Mouse (Mus musculus): ENCODE results near the gene Rgmb. TPM values are rescaled to one million over a fixed set of nuclear protein-coding genes. Genes with fewer than 3 reads are reported as not detected.

The Rgmb gene
- polyA plus RNA-seq, 1 experiment: not detected

- TF ChIP-seq TAL1 (IDR thresholded peaks at IDR 0.05; ENCODE audit: low read length) (no peak), GATA1 (IDR thresholded peaks at IDR 0.05; ENCODE audit: low read length) (no peak)
- H3K36me3 ChIP-seq (ENCODE audit: control insufficient read depth): no peaks in the 10 kb centered on the region
- H3K27me3 ChIP-seq (ENCODE audit: control insufficient read depth): no peaks in the 10 kb centered on the region
- no peaks in the 10 kb centered on the region for H3K4me1 ChIP-seq (ENCODE audit: control insufficient read depth)
- no peaks in the 10 kb centered on the region for H3K9me3 ChIP-seq (ENCODE audit: control insufficient read depth, low read length)
- no peak overlapping the region for H3K4me3 ChIP-seq (replicated peaks)
These were observed 26.6 kb downstream of the Rgmb start for GRCm38 (mm10) chr17:15804008-15804812.

DNA sequence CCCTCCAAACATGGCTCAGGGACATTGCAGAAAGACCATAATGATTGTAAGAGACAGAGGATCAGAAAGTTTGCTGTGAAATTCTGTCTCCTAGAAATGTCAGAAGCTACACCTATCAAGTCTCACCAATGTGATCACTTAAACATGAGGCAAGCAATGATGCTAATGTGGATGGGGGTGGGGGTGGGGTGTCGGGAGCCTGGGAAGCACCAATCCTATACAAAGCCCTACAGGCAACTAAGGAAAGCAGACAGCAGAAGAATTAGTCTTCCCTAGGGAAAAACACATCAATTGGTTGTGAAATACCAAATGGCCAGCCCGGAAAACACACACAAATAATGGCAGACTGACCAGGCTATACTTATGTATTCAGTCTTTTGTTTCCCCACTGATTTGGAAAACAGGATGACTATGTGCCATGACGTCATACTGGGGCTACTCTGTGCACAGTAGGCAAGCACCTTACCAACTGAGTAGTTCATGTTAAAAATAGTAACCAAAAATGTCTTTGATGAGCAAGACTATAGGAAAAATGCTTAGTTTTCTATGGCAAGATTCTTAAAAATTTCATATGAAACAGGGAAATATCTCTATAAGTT, 31.5 kb downstream of the Rgmb start:
- TF ChIP-seq GATA1 (IDR thresholded peaks at IDR 0.05; ENCODE audit: low read length) (no peak), TAL1 (IDR thresholded peaks at IDR 0.05; ENCODE audit: low read length) (no peak)
- Histone ChIP-seq H3K9me3 (ENCODE audit: control insufficient read depth, low read length) (no peaks in the 10 kb centered on the region), H3K27me3 (ENCODE audit: control insufficient read depth) (no peaks in the 10 kb centered on the region), H3K4me3 (replicated peaks) (no peak overlapping the region), H3K36me3 (ENCODE audit: control insufficient read depth) (no peaks in the 10 kb centered on the region), H3K4me1 (ENCODE audit: control insufficient read depth) (no peaks in the 10 kb centered on the region)

DNA sequence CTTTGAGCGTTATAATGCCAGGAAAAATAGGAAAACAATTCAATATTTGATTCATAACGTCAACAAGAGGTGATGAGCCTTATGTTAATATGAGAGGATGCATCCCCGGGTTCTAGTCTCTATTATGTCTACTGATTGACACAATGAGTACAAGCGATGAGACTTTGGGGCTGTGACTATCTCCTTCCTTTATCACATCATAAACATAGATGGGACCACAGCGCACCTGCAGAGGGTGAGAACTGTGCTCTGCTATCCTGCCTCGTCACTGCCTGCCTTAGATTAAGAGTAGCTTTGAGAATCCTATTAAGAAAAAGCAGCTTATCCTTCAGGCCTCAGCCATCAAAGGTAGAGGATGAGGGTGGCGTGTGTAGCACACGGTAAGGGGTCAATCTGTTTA, 40.1 kb downstream of the Rgmb start:
- H3K9me3 ChIP-seq (ENCODE audit: control insufficient read depth, low read length): no peaks in the 10 kb centered on the region
- no peaks in the 10 kb centered on the region for H3K36me3 ChIP-seq (ENCODE audit: control insufficient read depth)
- TF ChIP-seq TAL1 (IDR thresholded peaks at IDR 0.05; ENCODE audit: low read length) (no peak), GATA1 (IDR thresholded peaks at IDR 0.05; ENCODE audit: low read length) (no peak)
- H3K4me3 ChIP-seq (replicated peaks): no peak overlapping the region
- no peaks in the 10 kb centered on the region for H3K4me1 ChIP-seq (ENCODE audit: control insufficient read depth)
- H3K27me3 ChIP-seq (ENCODE audit: control insufficient read depth): no peaks in the 10 kb centered on the region

- Histone ChIP-seq H3K27me3 (ENCODE audit: control insufficient read depth) (no peaks in the 10 kb centered on the region), H3K36me3 (ENCODE audit: control insufficient read depth) (no peaks in the 10 kb centered on the region), H3K4me1 (ENCODE audit: control insufficient read depth) (no peaks in the 10 kb centered on the region), H3K9me3 (ENCODE audit: control insufficient read depth, low read length) (no peaks in the 10 kb centered on the region), H3K4me3 (replicated peaks) (no peak overlapping the region)
- TF ChIP-seq GATA1 (IDR thresholded peaks at IDR 0.05; ENCODE audit: low read length) (no peak), TAL1 (IDR thresholded peaks at IDR 0.05; ENCODE audit: low read length) (no peak)
These were observed 43.8 kb downstream of the Rgmb start for GRCm38 (mm10) chr17:15787036-15787435.

DNA sequence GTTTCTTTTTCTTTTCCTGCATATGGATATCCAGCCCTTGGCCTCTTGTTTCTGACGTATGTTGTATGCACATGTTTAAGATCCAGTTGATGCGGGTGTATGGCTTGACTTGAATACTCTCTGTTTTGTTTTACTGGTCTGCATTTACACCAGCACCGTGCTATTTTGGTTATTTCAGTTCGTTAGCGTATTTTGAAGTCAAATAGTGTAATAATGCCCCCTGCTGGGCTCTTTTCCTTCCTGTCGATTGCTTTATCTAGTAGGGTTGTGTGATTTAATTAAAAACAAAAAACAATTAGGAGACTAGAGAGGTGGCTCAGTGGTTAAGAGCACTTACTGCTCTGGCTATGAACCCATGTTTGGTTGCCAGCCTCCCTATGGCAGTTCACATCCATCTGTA, 52.9 kb downstream of the Rgmb start:
- TF ChIP-seq TAL1 (IDR thresholded peaks at IDR 0.05; ENCODE audit: low read length) (no peak), GATA1 (IDR thresholded peaks at IDR 0.05; ENCODE audit: low read length) (no peak)
- H3K9me3 ChIP-seq (ENCODE audit: control insufficient read depth, low read length): no peaks in the 10 kb centered on the region
- no peaks in the 10 kb centered on the region for H3K4me1 ChIP-seq (ENCODE audit: control insufficient read depth)
- peaks cover under 1% of the 10 kb centered on the region; the same call in 1 of the 2 replicates for H3K36me3 ChIP-seq (ENCODE audit: control insufficient read depth)
- H3K27me3 ChIP-seq (ENCODE audit: control insufficient read depth): no peaks in the 10 kb centered on the region
- no peak overlapping the region for H3K4me3 ChIP-seq (replicated peaks)

DNA sequence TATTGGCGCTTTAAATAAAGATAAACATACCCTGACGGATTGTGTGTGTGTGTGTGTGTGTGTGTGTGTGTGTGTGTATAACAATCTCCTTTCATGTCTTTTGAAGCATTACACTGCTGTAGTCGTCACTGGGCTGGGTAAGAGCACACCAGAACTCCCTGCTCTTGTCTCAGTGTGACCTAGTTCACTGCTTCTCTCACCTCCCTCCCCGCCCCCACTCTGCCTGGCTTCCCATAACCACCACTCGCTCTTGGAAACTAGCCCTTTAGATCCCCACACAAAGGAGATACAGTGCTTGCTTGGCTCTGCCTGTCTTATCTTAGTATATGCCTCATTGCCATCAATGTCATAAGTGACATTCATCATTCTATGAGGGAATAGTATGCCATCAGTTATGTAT, 54.5 kb downstream of the Rgmb start:
- TF ChIP-seq TAL1 (IDR thresholded peaks at IDR 0.05; ENCODE audit: low read length) (no peak), GATA1 (IDR thresholded peaks at IDR 0.05; ENCODE audit: low read length) (no peak)
- Histone ChIP-seq H3K4me1 (ENCODE audit: control insufficient read depth) (no peaks in the 10 kb centered on the region), H3K9me3 (ENCODE audit: control insufficient read depth, low read length) (no peaks in the 10 kb centered on the region)

DNA sequence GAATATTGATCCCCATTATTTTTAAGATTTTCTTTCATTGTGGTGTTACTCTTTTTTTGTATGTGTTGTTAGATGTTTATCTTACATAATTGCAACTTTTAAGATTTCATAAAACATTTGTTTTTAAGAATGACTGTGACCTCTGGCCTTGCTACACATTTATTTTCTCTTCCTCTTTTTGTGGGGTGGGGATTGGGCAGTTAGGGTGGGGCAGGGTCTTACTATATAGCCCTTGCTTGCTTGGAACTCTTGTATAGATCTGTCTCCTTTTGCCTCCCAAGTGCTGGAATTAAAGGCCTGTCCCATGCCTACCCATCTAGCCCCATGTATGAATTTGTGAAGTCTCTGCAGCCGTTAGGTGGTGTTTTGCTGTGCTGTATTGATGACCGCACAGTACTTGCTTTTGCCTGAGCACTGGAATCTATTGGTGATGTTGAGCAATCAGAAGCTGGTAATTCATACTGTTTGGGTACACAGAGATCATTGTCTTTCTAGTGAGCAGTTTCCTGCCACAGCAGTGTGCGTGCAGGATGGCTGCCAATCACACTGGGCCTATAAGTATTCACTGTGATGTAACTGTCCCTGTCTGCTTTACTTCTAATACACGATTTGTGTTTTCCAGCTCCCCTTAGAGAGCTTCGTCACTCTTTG, 56.1 kb downstream of the Rgmb start:
- no peak for TF ChIP-seq TAL1 (IDR thresholded peaks at IDR 0.05; ENCODE audit: low read length)
- no peak for TF ChIP-seq GATA1 (IDR thresholded peaks at IDR 0.05; ENCODE audit: low read length)
- peaks cover 29% of the 10 kb centered on the region for H3K36me3 ChIP-seq (ENCODE audit: control insufficient read depth)
- no peaks in the 10 kb centered on the region for H3K9me3 ChIP-seq (ENCODE audit: control insufficient read depth, low read length)
- H3K4me3 ChIP-seq (replicated peaks): no peak overlapping the region
- no peaks in the 10 kb centered on the region for H3K27me3 ChIP-seq (ENCODE audit: control insufficient read depth)
- H3K4me1 ChIP-seq (ENCODE audit: control insufficient read depth): no peaks in the 10 kb centered on the region

More for the DNA sequence above, 54.5 kb downstream of the Rgmb start:
- Histone ChIP-seq H3K27me3 (ENCODE audit: control insufficient read depth) (no peaks in the 10 kb centered on the region), H3K4me3 (replicated peaks) (no peak overlapping the region), H3K36me3 (ENCODE audit: control insufficient read depth) (peaks cover 13% of the 10 kb centered on the region)

- Histone ChIP-seq H3K27me3 (ENCODE audit: control insufficient read depth) (no peaks in the 10 kb centered on the region), H3K36me3 (ENCODE audit: control insufficient read depth) (peaks cover 37% of the 10 kb centered on the region), H3K4me1 (ENCODE audit: control insufficient read depth) (no peaks in the 10 kb centered on the region), H3K4me3 (replicated peaks) (no peak overlapping the region), H3K9me3 (ENCODE audit: control insufficient read depth, low read length) (no peaks in the 10 kb centered on the region)
- TF ChIP-seq GATA1 (IDR thresholded peaks at IDR 0.05; ENCODE audit: low read length) (no peak), TAL1 (IDR thresholded peaks at IDR 0.05; ENCODE audit: low read length) (no peak)
These were observed 56.9 kb downstream of the Rgmb start for GRCm38 (mm10) chr17:15773956-15774355.

DNA sequence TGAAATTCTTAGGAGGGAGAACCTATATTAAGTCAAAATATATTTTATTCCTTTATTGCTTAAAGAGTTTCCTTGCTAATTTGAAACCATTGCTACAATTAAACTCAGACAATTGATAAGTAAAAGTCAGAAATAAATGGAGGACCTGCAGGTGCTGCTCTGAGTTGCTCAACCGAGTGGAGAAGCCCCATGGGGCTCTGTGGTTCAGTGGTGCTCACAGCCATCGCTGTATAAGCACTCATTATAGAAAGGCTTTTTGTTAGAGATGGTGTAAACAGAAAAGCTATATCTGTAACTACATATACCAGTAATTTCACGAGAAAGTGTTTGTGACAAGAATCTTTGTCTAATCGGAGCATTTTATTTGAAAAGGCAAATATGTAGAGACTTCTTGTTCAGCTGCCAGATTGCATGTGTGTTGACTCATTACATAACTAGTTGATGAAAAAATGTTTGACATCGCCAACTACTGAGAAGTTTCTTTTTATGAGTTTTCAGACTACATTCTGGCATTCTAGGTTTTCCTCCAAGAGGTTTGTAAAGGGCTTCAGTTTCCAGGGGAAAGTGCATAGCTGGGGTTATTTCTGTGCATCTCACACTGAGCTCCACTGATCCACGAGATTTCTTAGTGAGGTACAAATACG, 61.6 kb downstream of the Rgmb start:
- Histone ChIP-seq H3K36me3 (ENCODE audit: control insufficient read depth) (peaks cover 80% of the 10 kb centered on the region), H3K4me3 (replicated peaks) (no peak overlapping the region), H3K27me3 (ENCODE audit: control insufficient read depth) (no peaks in the 10 kb centered on the region), H3K9me3 (ENCODE audit: control insufficient read depth, low read length) (no peaks in the 10 kb centered on the region), H3K4me1 (ENCODE audit: control insufficient read depth) (no peaks in the 10 kb centered on the region)
- no peak for TF ChIP-seq GATA1 (IDR thresholded peaks at IDR 0.05; ENCODE audit: low read length)
- TF ChIP-seq TAL1 (IDR thresholded peaks at IDR 0.05; ENCODE audit: low read length): no peak

Measured in erythroblast, embryonic 14.5 days (primary cell).